Mouse (Mus musculus) liver, postnatal 0 days (tissue): ENCODE data around the gene Glp2r.

ENCODE experiments used
- CTCF ChIP-seq: sonication (generic); IDR thresholded peaks from 2 replicates; pipeline ENCODE4 v1.5.1; 2016; ENCODE audit warnings: antibody characterized with exemption, low read depth
- EP300 ChIP-seq: IDR thresholded peaks from 2 replicates; pipeline ENCODE4 v1.6.1; 2016; ENCODE audit warnings: antibody characterized with exemption, low read depth, mild to moderate bottlenecking

DNA sequence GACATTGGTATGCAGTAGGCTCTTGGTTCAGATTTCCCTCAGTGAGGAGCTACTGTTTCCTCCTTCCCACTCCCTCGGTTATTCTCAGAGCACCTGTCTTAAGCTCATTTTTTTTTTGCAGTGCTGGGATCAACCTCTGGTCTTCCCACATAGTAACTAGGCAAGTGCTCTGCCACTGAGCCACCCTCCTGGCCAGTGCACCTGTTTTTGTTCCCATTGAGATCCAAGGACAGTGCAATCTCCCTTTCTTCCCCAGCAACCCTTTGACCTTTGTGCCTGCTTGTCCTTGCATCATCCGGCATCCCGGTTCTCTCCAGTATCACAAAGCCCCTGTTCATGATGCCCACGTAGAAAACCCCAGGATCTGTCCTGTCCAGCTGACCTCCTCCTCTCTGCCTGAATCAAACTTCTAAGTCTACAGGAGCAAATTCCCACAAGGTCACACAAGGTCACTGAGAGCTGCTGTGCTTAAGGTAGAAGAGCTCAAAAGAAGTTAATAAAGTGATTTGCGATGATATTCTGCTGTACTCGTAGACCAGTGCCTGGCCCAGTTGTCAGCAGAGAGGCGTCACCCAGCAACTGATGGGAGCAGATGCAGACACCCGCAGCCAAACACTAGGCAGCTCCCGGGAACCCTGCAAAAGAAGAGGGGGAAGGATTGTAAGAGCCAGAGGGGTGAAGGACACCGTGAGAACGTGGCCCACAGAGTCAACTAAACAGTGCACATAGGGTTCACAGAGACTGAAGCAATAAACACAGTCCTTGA lies 36.1 kb upstream of the Glp2r start:
- TF ChIP-seq EP300 (no peak), CTCF (no peak)
